Mouse (Mus musculus) monocyte, adult 5-6 weeks (primary cell): Measurements from ENCODE around the gene Tmem129. TPM values are rescaled to one million over a fixed set of nuclear protein-coding genes. Genes with fewer than 3 reads are reported as not detected.
A peak's percentile ranks its signal among the peaks of the same experiment; 100 is the strongest.

Source experiments
- ATAC-seq: fragments of 153-309, 156-312 bp; replicated peaks from 2 replicates; pipeline ENCODE4 v1.8.0; 2017; ENCODE audit warnings: mild to moderate bottlenecking; ENCODE audit not compliant: low TSS enrichment, insufficient number of reproducible peaks, severe bottlenecking, poor library complexity, low FRiP score
- total RNA-seq: library from RNA; stranded (forward); fragments of 200-1000, 200-491, 200-594 nt; gene quantifications from 3 replicates; pipeline ENCODE4 v1.2.3, GENCODE M21; 2017

Gene Tmem129
- total RNA-seq, 1 experiment from 2014 or later: 6.9 TPM

- no peak for ATAC-seq
Observed at GRCm38 (mm10) chr5:33689221-33689844, 31.1 kb upstream of the Tmem129 start.

GRCm38 (mm10) chr5:33688278-33689220 lies 30.3 kb upstream of the Tmem129 start:
- no peak for ATAC-seq

DNA sequence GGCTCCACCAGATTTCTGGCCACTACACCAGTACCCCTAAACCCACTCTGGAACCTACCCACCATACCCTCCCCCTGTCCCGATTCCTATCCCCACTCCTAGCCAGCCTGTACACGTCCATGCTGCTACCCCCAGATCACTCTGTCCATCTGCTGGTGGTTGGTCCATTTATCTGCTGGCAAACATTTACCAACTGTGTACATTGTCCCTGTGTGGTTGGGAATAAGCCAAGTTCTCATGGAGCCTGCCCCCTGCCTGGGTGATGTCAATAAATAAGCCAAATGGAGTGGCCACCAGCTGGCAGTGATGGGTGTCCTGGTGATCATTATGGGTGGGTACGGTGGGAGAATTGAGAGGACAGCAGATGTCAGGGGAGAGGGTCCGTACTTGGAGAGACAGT lies 28.9 kb upstream of the Tmem129 start:
- ATAC-seq: no peak

DNA sequence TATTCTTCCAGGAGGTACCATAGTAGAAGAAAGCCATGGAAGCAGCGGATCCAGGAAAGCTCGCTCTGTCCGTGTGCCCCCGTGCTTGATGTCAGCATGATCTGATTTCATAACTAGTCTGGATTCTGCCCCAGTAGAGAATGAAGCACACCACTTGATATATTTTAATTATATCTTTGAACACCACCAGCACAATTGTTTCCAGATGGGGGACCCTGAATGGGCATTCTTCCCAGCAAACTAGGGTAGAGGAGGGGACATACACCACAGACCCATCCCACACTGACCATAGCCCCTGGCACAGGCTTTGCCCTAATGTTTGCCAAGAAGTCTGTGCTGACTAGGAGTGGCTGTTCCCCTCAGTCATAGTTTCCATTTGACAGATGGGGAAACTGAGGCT lies 26.7 kb upstream of the Tmem129 start:
- ATAC-seq: no peak

DNA sequence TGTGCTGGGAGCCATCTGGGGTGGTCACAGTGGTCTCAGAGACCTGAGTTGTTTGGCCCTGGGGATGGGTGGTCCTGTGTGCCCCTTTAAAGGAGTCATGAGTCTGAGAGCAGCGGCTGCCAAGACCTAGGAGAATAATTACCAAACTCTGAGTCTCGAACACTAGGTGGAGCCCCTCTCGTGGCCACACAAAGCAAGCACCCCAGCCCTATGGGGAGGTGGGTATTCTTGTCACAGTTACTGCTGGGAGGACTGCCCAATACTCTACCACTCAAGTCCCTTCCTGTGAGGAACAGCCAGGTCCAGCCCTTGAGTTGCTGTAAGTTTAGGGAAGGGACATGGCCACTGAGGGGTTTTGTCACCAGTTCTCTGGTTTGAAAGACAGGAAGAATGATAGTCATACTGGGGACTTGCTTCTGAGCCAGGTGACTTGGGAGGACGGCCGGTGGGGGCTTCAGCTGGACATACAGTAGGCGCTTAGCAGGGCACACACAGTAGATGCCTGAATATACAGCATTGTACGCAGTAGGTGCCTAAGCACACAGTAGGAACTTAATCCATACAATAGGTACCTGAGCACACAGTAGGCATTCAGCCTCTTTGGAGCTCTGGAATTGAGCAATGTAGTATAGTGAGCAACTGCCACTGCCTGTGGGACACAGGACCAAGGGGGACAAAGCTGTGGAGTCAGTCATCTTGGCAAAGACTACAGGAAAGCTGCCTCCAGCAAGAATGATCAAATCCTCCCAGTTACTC lies 25.9 kb upstream of the Tmem129 start:
- no peak for ATAC-seq

DNA sequence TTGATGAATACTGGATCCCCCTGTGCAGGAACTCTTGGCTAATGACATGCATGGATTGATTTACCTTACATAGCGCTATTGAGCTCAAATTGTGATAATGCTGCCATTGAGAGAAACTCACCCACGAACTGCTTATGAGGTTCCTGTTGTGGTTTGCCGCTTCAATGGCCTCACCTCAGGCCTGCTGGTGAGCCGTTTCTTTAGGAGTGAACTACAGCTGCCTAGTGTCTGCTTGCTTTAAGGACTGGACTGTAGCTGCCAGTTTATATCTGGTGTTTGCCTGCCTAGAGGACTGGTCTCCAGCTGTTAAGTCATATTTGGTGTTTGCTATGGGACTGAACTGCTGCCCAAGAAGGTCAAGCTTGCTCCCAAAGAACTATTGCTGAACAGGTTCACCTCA lies 24.7 kb upstream of the Tmem129 start:
- ATAC-seq: no peak

- ATAC-seq: no peak
Observed at GRCm38 (mm10) chr5:33681611-33682388, 23.6 kb upstream of the Tmem129 start.

GRCm38 (mm10) chr5:33681044-33681443 lies 22.8 kb upstream of the Tmem129 start:
- no peak for ATAC-seq

GRCm38 (mm10) chr5:33678244-33678643 lies 20.0 kb upstream of the Tmem129 start:
- ATAC-seq: no peak

- ATAC-seq: no peak
Observed at GRCm38 (mm10) chr5:33675964-33676363, 17.7 kb upstream of the Tmem129 start.

DNA sequence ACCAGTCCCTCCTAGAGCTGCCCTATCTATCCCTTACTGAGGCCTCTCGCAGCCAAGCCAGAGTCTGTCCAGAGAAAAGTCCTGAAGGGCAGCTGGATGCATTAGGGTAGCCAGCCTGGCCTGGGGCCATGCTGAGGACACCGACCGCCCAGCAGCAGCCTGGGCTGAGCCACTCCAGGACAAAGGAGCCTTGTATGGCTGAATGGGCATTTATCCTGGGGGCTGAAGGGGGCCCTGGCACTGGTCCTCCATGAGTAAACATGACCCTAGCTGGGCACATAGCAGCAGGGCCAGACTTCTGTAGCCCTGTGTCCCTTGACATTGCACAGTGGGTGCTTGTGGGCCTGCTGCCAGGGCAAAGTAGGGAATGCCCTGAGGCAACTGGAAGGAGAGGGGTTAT lies 16.2 kb upstream of the Tmem129 start:
- ATAC-seq: no peak

GRCm38 (mm10) chr5:33671659-33672058 lies 13.4 kb upstream of the Tmem129 start:
- ATAC-seq: no peak

DNA sequence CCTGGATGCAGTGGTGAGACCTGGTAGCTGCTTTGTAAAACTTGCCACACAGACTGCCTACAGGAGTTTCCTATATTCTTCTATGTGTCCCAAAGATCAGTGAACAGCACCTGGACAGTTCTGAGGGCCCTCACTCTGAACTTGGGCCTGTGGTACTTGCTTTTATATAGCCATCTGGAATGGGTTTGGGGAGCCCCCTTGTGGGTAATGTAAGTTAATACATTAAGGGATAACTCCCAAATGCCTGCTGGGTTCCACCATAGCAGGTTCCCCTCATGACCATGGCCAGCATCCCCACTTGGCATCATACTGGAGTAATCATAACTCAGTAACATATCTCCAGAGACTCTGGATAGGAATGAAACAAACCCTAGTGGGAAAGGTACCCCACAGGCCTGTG lies 10.0 kb upstream of the Tmem129 start:
- peak; percentile 47; the same call in 1 of the 2 replicates for ATAC-seq

DNA sequence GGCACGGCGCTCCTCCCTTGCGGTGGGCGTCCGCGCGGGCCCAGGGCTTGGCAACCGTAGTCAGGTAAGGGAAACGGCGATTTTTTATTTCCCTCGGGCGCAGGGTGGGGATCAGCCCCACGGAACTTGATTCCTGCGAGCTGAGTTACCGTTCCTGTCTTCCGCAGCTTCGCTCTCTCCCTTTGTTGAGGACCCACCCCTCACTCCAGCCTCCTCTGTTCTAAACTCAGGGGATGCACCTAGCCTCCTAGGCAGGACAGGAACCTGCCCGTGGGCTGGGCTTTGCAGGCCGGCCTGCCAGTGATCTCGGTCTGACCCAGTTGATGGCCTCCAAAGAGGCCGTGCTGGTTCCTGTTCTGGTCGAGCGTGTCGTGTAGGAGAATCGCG lies 441 bp upstream of the Tmem129 start:
- no peak for ATAC-seq

DNA sequence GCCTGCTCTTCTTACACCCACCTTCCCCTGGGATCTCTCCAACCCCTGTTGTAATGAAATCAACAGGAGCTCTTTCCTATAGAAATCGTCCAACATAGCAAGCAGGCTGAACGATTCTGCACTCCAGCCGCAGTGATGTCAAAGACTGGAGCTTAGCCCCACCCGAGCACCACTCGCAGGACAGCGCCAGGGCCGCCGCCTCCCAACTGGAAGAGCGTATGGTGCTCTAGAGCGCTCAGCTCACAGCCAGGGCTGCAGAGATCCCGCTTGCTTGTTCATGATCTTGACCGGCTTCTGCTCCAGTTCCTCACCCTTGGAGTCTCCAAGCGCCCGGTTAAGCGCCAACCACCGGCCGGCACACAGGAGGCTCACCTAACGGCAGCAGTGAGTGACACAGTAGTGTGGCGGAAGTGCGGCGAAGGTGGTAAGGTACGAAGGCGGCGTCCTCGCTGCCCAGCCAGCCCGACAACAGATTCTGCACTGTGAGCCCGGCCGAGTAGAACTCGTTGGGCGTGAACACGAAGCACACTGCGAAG lies 897 bp downstream of the Tmem129 start:
- ATAC-seq: peak; percentile 14

DNA sequence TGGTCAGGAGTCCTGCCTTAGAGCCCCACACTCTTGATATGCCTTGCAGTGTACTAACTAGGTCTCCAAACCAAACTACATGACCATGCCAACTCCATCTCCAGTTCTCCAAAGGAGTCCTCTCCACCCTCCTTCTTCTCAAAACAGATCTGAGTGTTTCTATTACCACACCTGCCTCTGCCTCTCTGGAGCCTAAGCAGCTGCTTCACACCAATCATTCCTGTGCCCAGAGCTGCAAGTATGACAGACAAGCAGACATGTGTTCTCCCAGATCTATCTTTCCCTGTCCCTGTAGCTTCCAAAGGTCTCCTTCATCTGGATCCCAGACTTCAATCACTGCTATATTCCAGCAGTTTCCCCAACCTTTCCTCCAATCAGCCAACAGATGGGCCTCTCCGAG lies 1.5 kb downstream of the Tmem129 start:
- ATAC-seq: no peak

DNA sequence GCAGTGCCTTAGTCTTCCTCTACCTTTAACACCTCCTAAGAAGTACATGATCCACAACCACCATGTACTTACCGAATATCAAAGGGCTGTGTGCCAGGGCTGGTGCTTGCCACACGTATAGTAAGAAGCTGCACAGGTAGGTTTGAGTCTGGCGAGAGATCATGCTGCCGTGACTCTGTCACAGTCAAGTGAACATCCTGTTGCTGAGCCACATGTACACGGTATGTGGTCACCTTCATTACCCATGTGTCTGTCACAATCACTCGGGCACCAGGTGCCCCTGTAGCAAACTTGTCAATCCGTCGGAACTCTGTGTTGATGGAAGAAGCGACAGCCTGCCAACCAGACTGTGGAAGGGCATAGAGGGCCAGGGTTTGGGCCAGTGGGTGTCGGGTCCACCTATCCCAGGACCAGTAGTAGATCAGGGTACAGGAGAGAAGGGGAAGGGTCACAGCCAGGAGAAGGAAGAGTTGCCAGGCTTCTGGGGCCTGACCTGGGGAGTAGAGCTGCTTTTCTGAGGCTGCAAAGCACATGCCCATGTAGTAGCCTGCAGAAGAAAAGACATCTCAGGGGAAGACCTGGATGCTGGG lies 2.9 kb downstream of the Tmem129 start:
- ATAC-seq: no peak

DNA sequence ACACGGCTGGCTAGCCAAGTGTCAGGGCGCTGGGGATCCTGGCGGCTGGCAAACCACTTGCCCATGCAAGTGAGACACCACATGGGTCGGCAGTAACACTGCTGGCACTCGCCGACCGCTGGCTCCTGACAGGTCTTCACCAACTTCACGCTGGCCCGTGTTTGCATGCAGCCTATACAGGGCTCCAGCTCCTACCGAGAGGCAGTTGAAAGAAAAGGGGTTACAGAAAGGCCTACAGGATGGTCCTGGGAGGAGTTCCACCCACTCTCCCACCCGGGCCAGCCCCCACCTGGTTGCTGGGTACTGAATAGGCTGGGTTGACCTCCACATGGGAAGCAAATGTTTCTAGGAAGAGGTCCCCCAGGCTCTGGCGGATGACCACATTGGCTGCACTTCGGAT lies 3.8 kb downstream of the Tmem129 start:
- no peak for ATAC-seq
